Mouse (Mus musculus): ENCODE data around the gene Pnma1.

Pnma1 gene

DNA sequence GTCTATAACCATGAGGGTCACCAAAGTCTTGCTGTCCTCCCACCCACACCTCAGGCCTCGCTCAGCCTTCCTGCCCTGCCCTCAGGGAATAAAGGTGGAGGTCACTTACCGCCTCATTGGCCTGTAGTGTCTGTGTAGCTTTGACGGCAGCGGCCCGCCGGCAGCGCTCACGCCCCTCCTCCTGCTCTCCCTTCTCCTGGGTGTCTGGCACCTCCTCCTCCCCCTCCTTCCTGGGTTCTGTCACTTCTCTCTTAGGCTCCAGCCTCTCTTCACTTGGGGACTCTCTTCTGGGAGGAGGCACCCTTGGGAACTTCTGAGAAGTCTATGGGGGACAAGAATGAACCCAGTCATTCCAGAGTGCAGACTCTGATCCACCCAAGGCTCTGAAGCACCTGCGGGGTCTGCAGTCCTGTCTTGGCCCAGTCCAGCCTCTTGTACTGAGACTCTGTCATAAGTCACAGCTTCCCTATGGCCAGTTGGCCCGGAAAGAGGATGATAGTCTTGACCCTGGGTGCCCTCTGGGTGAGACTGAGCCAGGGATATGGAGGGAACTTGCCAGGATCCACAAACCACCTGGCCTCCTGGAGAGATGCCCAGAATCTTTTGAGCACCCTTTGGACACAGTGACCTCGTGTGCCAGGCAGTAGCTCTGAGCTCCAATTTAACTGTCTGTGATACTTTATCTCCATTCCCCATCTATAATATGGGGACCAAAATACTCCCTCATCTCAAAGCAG lies 6.7 kb upstream of the Pnma1 start:
- peak; percentile 65 to 81 for DNase-seq (ENCODE audit: low spot score in 2 of 2)

DNA sequence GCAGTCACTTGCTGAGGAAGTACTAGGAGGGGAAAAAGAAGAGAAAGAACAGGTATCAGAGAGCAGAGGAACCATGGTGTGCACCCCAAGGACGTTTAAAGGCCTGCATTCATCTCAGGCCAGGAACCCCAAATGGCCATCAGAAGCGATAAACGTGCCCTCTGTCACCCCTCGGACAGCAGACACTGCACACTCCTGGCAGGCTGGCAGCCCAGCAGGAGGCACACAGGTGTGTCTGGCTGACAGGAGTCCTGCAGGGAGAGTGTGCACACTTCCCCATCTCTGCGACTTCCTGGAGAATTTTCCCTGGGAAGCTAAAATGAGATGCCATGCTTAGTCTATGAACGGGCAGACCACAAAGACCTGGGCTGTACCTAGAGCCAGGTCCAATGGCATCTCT lies 5.1 kb upstream of the Pnma1 start:
- DNase-seq (ENCODE audit: low spot score in 2 of 2) = no peak

DNA sequence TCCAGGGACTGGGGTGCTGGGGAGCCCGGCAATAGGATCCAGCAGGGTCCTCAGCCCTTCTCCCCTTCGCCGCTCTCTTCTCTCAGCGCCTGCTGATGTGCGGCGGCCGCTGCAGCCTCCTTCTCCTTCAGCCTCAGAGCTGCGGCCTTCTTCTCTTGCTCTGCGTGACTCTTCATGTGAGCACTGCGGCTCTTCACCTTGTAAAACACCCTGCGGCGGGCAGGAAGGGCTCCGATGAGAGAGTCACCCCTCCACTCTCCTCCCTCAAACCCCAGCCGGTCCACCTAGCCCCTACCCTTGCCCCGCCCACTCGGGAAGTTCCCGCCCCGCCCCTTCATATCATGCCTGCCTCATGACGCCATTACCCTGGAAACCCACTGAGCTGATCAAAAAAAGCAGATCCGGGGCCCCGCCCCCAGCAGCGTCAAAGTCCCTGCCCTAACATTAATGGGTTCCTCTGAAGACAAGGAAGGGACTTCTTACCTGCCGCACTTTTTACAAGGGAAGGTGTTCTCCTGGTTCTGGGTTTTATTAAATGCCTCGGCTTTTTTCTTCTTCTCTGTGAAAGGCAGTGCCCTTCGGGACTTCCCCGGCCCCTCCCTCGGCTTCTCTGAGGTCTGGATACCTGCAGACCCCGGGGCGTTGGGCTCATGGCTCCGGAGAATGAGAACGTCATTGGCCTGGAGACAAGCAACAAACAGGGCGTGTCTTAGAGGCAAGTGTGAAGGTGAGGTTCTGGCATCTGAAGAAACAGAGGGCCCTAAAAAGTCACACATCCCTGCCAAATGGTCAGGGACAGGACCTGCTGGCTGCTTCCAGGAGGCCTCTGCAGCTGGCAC lies 4.3 kb upstream of the Pnma1 start:
- no peak for DNase-seq (ENCODE audit: low spot score in 2 of 2)

DNA sequence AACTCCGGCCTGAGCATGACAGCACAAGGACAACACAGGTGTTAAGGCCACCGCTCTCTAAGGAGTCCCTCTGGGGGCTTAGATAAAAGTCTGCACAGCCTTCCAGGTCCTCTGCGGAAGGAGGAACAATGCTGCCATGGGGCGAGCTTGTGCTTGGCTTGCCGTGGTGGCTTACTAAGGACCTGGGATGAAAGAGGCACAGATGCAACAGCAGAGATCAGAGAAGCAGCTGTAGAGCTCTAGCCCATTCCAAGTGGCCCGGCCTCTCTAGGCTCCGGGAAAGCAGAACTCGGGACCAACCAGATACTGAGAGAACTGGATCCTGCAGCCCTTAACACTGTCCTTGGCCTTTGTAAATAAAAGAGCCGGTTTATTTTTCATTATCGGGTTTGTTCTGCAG lies 3.6 kb upstream of the Pnma1 start:
- no peak for DNase-seq (ENCODE audit: low spot score in 2 of 2)

DNA sequence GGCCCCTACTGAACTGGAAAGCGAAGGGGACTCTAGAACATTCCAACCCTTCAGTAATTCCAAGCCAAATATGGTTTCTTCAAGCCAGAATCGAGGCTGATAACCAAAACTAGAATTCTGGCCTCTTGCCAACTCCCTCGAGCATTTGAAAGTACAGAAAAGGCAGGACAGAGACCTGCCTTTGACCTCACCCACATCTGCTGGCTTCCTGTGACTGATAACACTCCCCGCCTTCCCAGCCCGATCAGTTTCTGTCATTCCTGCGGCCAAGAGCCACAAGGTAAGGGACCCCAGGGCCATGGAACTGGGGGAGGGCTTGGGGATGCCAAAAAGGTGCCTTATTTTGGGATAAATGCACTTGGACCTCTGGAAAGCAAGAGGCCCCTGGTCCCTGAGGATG lies 2.7 kb upstream of the Pnma1 start:
- DNase-seq (ENCODE audit: low spot score in 2 of 2) = peak; percentile 36 to 42

DNA sequence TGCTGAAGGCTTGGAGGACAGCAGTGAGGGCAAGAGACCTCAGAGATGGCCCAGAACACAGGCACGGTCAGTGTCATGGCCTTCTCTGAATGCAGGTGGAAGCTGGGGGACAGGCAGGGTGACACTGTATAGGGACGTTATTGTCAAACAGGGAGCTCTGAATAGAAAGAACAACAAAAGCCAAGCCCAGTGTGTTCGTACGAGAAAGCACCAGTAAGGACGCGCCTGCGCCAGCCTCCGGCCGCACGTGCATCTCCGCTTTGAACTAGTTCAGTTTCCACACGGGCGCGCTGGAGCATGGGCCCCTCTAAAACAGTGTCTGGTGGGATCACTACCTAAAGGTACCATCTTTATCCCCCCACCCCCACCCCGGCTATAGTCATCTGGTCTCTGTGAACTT lies 1.7 kb upstream of the Pnma1 start:
- DNase-seq (ENCODE audit: low spot score in 2 of 2) = no peak

GRCm38 (mm10) chr12:84148622-84149012 lies 328 bp upstream of the Pnma1 start:
- DNase-seq (ENCODE audit: low spot score in 2 of 2) = no peak

GRCm38 (mm10) chr12:84142281-84143050 lies 5.8 kb downstream of the Pnma1 start:
- no peak for DNase-seq (ENCODE audit: low spot score in 2 of 2)

GRCm38 (mm10) chr12:84141271-84141670 lies 7.0 kb downstream of the Pnma1 start:
- DNase-seq (ENCODE audit: low spot score in 2 of 2) = no peak

GRCm38 (mm10) chr12:84140135-84140534 lies 8.2 kb downstream of the Pnma1 start:
- no peak for DNase-seq (ENCODE audit: low spot score in 2 of 2)

DNA sequence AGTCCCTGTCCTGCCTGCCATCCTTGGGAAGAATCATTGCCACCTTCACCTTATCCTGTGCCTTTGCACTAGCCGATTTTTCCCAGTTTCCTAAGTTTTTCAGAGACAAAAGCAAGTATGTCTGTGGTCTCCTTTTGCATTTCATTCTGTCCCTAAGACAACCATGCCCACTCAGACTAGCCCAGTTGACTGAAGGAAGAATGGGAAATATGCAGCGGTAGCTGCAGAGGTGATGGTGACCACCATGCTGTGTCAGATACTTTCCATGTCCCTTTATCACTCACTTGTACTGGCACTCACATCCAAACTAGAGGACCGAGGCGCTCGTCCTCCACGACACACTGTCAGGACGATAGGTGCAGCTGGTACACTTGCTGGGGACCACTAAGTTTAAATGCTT lies 11.2 kb downstream of the Pnma1 start:
- DNase-seq (ENCODE audit: low spot score in 2 of 2) = no peak

DNA sequence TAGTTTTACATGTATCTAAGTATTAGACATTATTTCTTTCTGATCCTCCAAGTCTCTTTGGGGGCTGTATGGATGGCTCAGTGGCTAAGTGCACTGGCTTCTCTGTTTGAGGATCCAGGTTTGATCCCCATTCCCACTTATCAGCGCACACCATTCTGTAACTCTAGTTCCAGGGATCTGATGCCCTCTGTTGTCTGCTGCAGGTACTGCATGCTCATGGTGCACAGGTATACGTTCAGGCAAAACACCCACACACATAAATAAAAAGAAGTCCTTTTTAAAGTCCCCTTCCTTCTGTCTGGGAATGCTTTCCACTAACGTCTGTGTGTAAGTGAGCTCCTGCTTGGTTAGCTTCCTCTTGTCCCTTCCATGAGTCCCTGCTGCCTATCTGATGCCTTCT lies 16.0 kb downstream of the Pnma1 start:
- DNase-seq (ENCODE audit: low spot score in 2 of 2) = no peak

- no peak for DNase-seq (ENCODE audit: low spot score in 2 of 2)
Observed at GRCm38 (mm10) chr12:84129931-84130330, 18.4 kb downstream of the Pnma1 start.

DNA sequence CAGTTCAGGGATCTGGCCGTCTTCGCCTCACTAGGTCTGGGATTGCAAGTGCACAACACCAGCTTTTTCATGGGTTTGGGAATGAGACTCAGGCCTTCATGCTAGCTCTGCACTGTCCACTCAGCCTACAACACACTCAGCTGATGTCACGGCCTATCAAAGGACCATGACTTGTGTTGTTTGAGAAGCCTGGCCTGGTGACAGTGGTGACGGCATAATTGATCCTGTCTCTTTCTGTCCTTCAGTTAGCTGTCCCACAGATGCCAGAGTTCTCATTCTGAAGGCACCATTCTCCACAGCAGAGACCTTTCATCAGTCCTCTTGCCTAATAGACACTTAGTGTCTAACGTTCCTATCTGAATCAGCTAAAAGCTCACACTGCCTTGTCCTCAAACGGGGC lies 19.7 kb downstream of the Pnma1 start:
- DNase-seq (ENCODE audit: low spot score in 2 of 2) = no peak

DNA sequence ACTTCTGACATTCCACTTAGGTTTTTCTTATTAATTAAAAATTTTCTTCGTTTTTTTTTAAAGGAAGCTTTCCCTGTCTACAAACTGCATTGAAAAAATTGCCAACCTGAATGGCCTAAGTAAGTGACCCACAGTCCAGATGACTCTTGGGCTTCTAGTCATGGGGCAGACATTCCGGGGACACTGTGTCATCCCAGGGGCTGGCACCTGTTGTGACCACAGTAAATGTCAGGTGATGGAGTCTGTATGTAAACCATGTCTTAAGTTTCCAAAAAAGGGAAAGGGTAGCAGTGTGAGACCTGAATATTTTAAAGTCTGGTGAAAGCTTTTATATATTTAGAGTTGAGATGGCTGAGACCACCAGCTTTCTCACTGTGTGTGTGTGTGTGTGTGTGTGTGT lies 21.4 kb downstream of the Pnma1 start:
- DNase-seq (ENCODE audit: low spot score in 2 of 2) = no peak

GRCm38 (mm10) chr12:84125892-84126291 lies 22.4 kb downstream of the Pnma1 start:
- DNase-seq (ENCODE audit: low spot score in 2 of 2) = no peak

DNA sequence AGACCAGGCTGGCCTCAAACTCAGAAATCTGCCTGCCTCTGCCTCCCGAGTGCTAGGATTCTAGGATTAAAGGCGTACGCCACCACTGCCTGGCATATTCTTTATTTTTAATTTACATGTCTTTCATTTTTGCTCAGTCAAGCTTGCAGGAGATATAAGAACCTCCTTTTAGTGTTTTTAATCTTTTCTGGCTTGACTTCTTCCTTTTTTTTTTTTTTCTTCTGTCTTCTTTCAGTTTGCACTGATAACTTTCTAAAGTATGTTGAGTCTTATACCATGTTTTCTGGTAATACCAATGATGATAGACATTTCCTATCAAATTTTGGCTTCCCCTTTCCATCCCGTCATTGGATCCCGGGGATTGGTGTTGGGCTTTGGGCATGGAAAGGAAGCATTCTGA lies 28.7 kb downstream of the Pnma1 start:
- DNase-seq (ENCODE audit: low spot score in 2 of 2) = no peak

DNA sequence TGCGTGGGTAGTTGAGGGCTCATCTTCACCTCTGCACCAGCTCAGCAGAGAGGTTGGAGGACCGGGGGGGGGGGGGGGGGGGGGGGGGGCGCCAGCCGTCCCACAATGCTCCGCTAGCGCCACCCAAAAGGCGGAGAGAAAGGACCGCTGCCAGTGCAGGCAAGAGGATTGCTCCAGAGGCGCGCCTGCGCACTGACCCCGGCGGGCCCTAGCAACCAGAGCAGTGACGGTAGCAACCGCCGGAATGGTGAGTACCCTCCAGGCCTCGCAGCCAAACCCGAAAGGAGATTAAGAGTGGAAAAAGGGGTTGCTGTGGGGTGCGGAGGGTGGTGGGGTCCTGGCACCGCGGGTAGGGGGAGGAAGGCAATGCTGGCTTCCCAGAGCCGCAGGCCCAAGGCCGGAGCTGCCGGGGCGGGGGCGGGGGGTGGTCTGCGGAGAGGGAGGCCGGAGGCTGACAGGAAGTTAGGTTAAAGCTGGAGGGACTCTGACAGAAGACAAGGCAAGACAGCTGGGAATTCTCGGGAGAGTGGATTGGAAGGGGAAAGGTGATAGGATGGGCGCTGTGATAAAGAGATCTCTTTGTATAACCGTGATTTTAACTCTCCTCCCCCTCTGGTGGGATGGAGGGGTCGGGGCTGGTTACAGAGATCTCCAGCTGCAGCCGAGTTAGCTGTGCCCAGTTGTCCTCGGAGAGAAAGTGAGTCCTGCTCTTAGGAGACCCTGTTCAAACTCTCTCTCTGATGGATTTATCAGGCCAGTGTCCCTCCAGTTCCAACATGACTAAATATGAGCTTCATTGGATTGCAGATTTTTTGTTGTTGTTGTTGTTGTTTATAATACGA lies 33.9 kb downstream of the Pnma1 start, which contains the start of gene Dnal1:
TSS of gene Dnal1 (plus strand) at position 214 of the 842 bp plus-strand sequence.
- DNase-seq (ENCODE audit: low spot score in 2 of 2) = peak; percentile 82 to 84

DNA sequence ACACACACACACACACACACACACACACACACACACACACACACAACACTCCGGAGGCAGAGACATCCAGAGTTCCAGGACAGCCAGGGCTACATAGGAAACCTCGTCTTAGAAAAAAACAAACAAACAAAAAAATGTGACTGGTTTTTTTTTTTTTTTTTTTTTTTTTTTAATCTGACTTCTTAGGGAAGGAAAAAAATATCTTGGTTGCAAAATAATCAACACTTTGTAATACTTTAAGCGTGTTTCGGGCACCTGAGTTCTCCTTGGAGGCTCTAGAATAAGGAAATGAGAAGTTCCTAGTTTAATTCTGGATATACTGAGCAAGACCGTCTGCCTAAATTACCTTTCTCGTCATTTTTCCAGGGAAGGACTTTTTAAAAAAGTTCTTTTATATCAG lies 34.6 kb downstream of the Pnma1 start:
- no peak for DNase-seq (ENCODE audit: low spot score in 2 of 2)

DNA sequence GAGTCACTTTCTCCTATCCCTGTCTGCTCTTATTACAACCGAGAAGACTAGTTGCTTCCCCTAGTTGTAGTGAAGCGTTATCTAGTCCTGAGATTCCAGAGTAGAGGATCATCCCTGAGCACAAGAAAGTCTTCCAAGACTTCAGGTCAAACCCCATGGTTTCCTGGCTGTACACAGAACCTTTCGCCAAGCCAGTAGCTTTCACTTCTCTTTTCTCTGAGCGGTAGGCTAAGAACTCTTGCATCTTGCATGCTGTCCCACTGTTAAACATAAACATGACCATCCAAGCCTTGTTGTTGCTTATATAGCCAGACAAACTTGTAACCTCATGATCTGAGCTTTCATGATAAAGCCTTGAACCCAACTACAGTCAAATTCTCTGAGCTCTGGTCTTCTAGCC lies 37.5 kb downstream of the Pnma1 start:
- no peak for DNase-seq (ENCODE audit: low spot score in 2 of 2)

GRCm38 (mm10) chr12:84109924-84110323 lies 38.4 kb downstream of the Pnma1 start:
- no peak for DNase-seq (ENCODE audit: low spot score in 2 of 2)

DNA sequence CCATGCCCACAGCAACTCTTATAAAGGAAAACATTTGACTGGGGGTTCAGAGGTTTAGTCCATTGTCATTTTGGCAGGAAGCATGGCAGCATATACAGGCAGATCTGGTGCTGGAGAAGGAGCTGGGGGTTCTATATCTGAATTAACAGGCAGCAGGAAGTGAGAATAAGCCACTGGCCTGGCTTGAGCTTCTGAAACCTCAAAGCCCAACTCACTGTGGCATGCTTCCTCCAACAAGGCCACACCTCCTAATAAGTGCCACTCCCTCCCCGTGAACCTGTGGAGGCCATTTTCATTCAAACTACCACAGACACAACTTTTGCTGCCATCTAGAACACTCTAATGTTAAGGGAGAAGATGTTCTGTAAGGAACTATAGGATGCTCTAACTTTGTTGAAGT lies 40.6 kb downstream of the Pnma1 start:
- no peak for DNase-seq (ENCODE audit: low spot score in 2 of 2)
